Mouse (Mus musculus) heart, embryonic 14.5 days (tissue): ENCODE measurements around the gene Ncoa3. TPM values are rescaled to one million over a fixed set of nuclear protein-coding genes. Genes with fewer than 3 reads are reported as not detected.

ENCODE experiments used
- ATAC-seq: fragments of 200-750 bp; cut with Nextera tagmentation; 2 replicates; pipeline ENCODE4 v1.8.0; 2017; ENCODE audit warnings: low read depth, moderate TSS enrichment; ENCODE audit not compliant: insufficient number of reproducible peaks, insufficient read depth, low FRiP score
- H3K27ac ChIP-seq, 2 experiments: fragments of 200-500 bp in 1 of 2; fragments of 300-500 bp in 1 of 2; sonication (generic) in 1 of 2; replicated peaks in 1 of 2; 2 replicates each; pipeline ENCODE4 v1.5.1; 2012 to 2014; ENCODE audit warnings: low read depth in 2 of 2, low read length in 2 of 2, control low read depth in 1 of 2, mild to moderate bottlenecking in 1 of 2, mixed read lengths in 1 of 2; ENCODE audit not compliant: control insufficient read depth in 1 of 2, insufficient read depth in 1 of 2
- H3K27me3 ChIP-seq: fragments of 300-500 bp; sonication (generic); 2 replicates; pipeline ENCODE4 v1.6.1; 2014; ENCODE audit warnings: mild to moderate bottlenecking, low read length, control low read depth; ENCODE audit not compliant: control insufficient read depth, insufficient read depth
- H3K36me3 ChIP-seq: fragments of 300-500 bp; sonication (generic); 2 replicates; pipeline ENCODE4 v1.6.1; 2014; ENCODE audit warnings: mild to moderate bottlenecking, control low read depth, low read length, mixed read lengths; ENCODE audit not compliant: control insufficient read depth, insufficient read depth
- H3K4me1 ChIP-seq, 2 experiments: fragments of 200-500 bp in 1 of 2; fragments of 300-500 bp in 1 of 2; sonication (generic) in 1 of 2; 2 replicates each; pipeline ENCODE4 v1.6.1; 2012 to 2014; ENCODE audit warnings: low read length in 2 of 2, control low read depth in 1 of 2, mixed read lengths in 1 of 2; ENCODE audit not compliant: control insufficient read depth in 2 of 2, insufficient read depth in 2 of 2
- H3K4me2 ChIP-seq: fragments of 300-500 bp; sonication (generic); 2 replicates; pipeline ENCODE4 v1.6.1; 2014; ENCODE audit warnings: mild to moderate bottlenecking, low read length
- H3K4me3 ChIP-seq, 2 experiments: fragments of 200-500 bp in 1 of 2; fragments of 300-500 bp in 1 of 2; sonication (generic) in 1 of 2; 2 replicates each; pipeline ENCODE4 v1.5.1; 2012 to 2014; ENCODE audit warnings: low read length in 2 of 2, mild to moderate bottlenecking in 2 of 2, control low read depth in 1 of 2, low read depth in 1 of 2, moderate library complexity in 1 of 2; ENCODE audit not compliant: control insufficient read depth in 1 of 2, insufficient read depth in 1 of 2
- H3K9ac ChIP-seq: fragments of 300-500 bp; sonication (generic); 2 replicates; pipeline ENCODE4 v1.6.1; 2014; ENCODE audit warnings: mild to moderate bottlenecking, low read length
- H3K9me3 ChIP-seq: fragments of 300-500 bp; sonication (generic); 2 replicates; pipeline ENCODE4 v1.6.1; 2016; ENCODE audit warnings: low read length, control low read depth; ENCODE audit not compliant: control insufficient read depth
- WGBS: fragments of 180-500 bp; shearing (Covaris S2); extraction: QIAGEN DNeasy Blood & Tissue Kit; methylation state at CpG from one replicate; pipeline ENCODE4 v1.1.7; 2014; 5-methylcytosine and 5-hydroxymethylcytosine counted together
- polyA plus RNA-seq: library from polyadenylated mRNA; unstranded; fragments of >200 nt; fragmentation: Nextera tagmentation; extraction: Ambion mirVana; gene quantifications from 2 replicates; pipeline ENCODE4 v1.2.1, GENCODE M21; 2014

The Ncoa3 gene
- polyA plus RNA-seq, 1 experiment from 2014 or later, result 12.5 TPM

DNA sequence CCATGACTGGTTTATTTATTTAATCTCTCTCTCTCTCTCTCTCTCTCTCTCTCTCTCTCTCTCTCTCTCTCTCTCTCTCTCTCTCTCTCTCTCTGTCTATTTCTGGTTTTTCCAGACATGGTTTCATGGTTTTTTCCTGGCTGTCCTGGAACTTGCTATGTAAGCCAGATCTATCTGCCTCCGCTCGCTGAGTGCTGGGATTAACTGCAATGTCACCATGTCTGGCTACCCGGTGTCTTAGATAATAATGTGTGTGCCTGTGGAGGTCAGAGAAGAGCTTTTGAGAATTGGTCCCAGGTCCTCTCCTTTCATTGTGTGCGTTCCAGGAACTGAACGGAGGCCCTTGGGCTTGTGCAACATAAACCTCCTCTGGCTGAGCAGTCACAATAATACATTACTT lies 29.6 kb upstream of the Ncoa3 start:
- no peak for ATAC-seq
- H3K27me3 ChIP-seq, result no peaks in the 10 kb centered on the region
- H3K4me1 ChIP-seq, result peaks cover 4 to 7% of the 10 kb centered on the region in 2 experiments
- H3K36me3 ChIP-seq, result no peaks in the 10 kb centered on the region
- H3K4me3 ChIP-seq, result no peak overlapping the region
- H3K9me3 ChIP-seq, result no peaks in the 10 kb centered on the region
- H3K27ac ChIP-seq, result no peak overlapping the region; a peak in 1 of 4 replicates
- H3K4me2 ChIP-seq, result no peak overlapping the region
- WGBS, result 40% methylated on average over 5 of the region's 5 CpGs
- H3K9ac ChIP-seq, result no peak overlapping the region

DNA sequence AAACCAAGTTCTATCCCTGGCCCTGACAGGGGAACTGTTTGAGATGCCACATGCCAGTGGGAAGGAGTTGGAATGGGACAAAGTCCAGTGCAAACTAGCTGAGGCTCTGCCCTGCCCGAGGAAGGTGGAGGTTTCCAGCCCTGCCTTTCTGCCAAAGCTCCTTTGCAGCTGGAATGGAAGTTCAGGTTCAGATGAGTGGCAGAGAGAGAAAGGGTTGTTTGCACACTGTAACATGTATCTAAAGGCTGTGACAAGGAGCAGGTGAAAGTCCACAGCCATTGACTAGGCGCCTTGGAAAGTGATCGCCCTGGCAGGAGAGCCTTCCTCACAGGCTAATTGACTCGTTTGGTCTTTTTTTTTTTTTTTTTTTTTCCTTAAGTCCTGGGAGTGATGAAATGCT lies 28.3 kb upstream of the Ncoa3 start:
- Histone ChIP-seq H3K4me3 (no peak overlapping the region), H3K27ac (peak overlapping the region in 1 of 2 experiments; percentile 27; a peak in 2 of 4 replicates), H3K4me2 (no peak overlapping the region), H3K27me3 (no peaks in the 10 kb centered on the region), H3K36me3 (no peaks in the 10 kb centered on the region), H3K4me1 (peaks cover 16 to 17% of the 10 kb centered on the region in 2 experiments), H3K9me3 (no peaks in the 10 kb centered on the region), H3K9ac (no peak overlapping the region)
- ATAC-seq, result no peak
- 34% methylated on average over 4 of the region's 4 CpGs for WGBS

DNA sequence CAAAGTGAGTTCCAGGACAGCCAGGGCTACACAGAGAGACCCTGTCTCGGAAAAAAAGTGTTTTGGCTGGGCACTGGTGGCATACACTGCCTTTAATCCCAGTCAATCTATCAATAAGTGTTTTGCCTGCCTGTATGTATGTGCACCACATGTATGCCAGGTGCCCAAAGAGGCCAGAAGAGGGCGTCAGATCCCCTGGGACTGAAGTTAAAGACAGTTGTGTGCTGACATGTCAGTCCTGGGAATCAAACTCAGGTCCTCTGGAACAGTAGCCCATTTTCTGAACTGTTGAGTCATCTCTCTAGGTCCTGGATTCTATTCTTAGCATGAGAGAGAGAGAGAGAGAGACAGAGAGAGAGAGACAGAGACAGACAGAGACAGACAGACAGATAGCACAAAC lies 25.4 kb upstream of the Ncoa3 start:
- H3K27ac ChIP-seq, result no peak overlapping the region; a peak in 1 of 4 replicates
- WGBS, result 83% methylated on average over 2 of the region's 2 CpGs

DNA sequence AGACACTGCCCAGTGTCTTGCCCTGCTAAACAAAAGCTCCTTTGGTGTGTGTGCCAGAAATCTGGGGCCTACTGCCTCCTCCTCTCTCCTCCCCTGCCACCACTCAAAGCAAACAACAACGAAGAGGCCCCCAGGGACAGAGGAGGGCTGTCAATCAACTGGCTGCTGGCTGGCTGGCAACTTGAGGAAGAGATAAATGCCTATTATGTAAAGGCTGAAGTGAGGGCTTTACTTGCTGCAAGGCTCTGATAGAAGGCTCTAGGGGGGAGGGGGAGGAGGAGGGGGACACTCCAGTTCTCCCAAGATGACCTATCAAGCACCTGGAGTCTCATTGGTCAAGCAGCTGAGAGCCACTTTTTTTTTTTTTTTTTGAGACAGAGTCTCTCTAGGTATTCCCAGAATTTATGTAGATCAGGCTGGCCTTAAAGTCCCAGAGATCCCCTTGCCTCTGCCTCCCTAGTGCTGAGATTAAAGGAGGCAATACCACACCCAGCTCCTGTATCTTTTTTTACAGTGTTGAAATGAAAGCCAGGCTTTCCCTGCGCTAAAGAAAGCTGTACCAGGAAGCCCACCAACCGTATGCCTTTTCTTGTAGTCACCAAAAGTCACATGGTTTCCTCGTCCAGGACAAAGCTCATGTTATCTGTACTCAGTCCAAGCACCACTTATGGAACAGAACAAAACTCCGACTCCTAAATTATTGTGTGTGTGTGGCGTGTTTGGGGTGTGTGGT lies 24.4 kb upstream of the Ncoa3 start:
- Histone ChIP-seq H3K27me3 (no peaks in the 10 kb centered on the region), H3K4me3 (no peak overlapping the region), H3K27ac (peak overlapping the region; percentile 18 to 41), H3K9me3 (no peaks in the 10 kb centered on the region), H3K9ac (no peak overlapping the region), H3K4me2 (no peak overlapping the region), H3K36me3 (no peaks in the 10 kb centered on the region), H3K4me1 (peaks cover 21 to 25% of the 10 kb centered on the region in 2 experiments)
- WGBS, result 21% methylated on average over 6 of the region's 6 CpGs
- no peak for ATAC-seq

More for the DNA sequence above, 25.4 kb upstream of the Ncoa3 start:
- Histone ChIP-seq H3K4me2 (no peak overlapping the region), H3K4me1 (peaks cover 21 to 25% of the 10 kb centered on the region in 2 experiments), H3K27me3 (no peaks in the 10 kb centered on the region), H3K36me3 (no peaks in the 10 kb centered on the region), H3K9ac (no peak overlapping the region), H3K4me3 (no peak overlapping the region), H3K9me3 (no peaks in the 10 kb centered on the region)
- no peak for ATAC-seq

DNA sequence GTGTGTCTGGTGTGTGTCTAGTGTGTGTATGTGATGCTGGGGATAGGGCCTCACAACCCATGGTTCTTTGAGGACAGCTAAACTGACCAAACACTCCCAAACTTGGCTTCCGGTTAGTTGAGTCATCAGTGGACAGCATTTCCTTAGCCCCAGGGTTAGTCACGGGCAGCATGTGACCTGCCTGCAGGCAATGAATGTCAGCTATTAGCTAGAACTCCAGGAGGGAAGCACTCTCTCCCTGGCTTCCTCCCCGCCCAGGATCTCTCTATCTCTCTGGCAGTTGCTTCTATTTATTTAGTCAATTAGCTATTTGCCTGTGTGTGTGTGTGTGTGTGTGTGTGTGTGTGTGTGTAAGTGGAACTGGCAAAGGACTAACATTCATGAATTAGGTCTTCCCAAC lies 23.6 kb upstream of the Ncoa3 start:
- H3K36me3 ChIP-seq, result no peaks in the 10 kb centered on the region
- H3K9ac ChIP-seq, result no peak overlapping the region
- ATAC-seq, result peak; percentile 49; the same call in 1 of the 2 replicates
- no peak overlapping the region for H3K4me3 ChIP-seq
- WGBS, result 27% methylated on average over 3 of the region's 3 CpGs
- no peaks in the 10 kb centered on the region for H3K27me3 ChIP-seq
- peak overlapping the region; percentile 11; the same call in 1 of the 2 replicates for H3K4me2 ChIP-seq
- peak overlapping the region; percentile 18 to 41; a peak in 3 of 4 replicates for H3K27ac ChIP-seq
- H3K4me1 ChIP-seq, result peaks cover 21 to 25% of the 10 kb centered on the region in 2 experiments
- H3K9me3 ChIP-seq, result no peaks in the 10 kb centered on the region

DNA sequence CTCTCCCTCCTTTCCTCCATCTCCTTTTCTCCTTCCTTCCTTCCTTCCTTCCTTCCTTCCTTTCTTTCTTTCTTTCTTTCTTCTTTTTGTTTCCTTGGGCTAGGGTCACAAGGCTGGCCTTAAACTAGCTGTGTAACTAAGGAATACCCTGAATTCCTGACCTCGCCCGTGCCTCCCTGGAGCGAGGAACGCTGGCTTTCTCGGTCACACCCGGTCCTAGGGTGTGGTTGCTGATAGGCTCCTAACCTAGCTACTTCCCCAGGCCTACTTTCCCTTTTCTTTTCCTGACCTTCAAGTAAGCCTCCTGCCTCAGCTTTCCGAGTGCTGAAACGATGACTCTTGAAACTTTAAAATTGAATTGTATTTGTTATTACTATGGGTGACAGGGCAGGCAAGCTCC lies 23.0 kb upstream of the Ncoa3 start:
- Histone ChIP-seq H3K9me3 (no peaks in the 10 kb centered on the region), H3K27ac (no peak overlapping the region), H3K27me3 (no peaks in the 10 kb centered on the region), H3K36me3 (no peaks in the 10 kb centered on the region), H3K9ac (no peak overlapping the region), H3K4me2 (peak overlapping the region; percentile 11; the same call in 1 of the 2 replicates), H3K4me1 (peaks cover 18 to 25% of the 10 kb centered on the region in 2 experiments), H3K4me3 (no peak overlapping the region)
- 25% methylated on average over 8 of the region's 8 CpGs for WGBS
- no peak for ATAC-seq

DNA sequence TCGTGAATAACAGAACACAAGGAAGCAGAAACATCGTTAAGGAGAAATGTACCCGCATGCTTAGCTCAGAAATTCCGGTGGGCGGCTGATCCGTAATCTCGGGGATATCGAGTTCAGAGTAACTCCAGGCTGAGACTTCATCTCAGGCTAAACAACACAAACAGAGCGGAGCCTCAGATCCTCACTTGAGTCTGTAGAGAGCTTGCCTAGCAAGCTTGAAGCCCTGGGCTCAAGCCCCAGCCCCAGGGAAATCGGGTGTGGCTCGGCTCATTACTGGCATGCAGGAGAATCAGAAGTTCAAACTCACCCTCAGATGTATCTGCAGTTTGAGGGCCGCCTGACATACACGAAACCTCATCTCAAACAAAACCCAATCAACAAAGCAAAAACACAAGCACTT lies 22.5 kb upstream of the Ncoa3 start:
- no peaks in the 10 kb centered on the region for H3K27me3 ChIP-seq
- no peaks in the 10 kb centered on the region for H3K36me3 ChIP-seq
- no peak overlapping the region for H3K4me3 ChIP-seq
- ATAC-seq, result no peak
- H3K9ac ChIP-seq, result no peak overlapping the region
- WGBS, result 83% methylated on average over 13 of the region's 13 CpGs
- H3K9me3 ChIP-seq, result no peaks in the 10 kb centered on the region
- peaks cover 18 to 25% of the 10 kb centered on the region in 2 experiments for H3K4me1 ChIP-seq
- no peak overlapping the region for H3K27ac ChIP-seq
- H3K4me2 ChIP-seq, result no peak overlapping the region
